Mouse (Mus musculus): Measurements from ENCODE around the gene G530012D18Rik.
"Not testable (repeated sequence)": the region's sequence is repeated elsewhere in the genome, so short reads cannot be mapped to it uniquely, and the experiment has no call there.

DNA sequence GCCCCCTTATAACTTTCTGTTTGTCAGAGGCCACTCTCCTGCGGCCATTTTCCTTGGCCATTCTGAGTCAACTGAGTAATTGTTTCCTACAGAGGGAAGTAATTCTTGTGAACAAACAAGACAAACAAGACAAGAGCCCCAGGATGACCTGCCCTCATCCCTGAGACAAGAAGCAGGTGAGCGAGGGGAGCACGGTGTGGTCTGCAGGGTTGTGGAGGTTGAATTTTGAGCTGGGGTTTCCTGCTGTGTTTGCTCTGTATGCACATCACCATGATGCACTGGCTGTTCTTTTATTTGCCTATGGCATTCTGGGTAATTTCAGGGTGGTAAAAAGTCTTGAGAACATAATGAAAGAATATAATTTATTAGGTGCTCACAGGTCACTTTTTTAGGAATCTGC, 39.6 kb downstream of the G530012D18Rik start:
- not testable (repeated sequence) for TF ChIP-seq CTCF (IDR thresholded peaks at IDR 0.05; ENCODE audit: low read depth, low read length); TAL1 (conservative IDR thresholded peaks at IDR 0.05; ENCODE audit: low read depth, low read length)

Data from G1E (cell line).